Mouse (Mus musculus) neural tube, embryonic 12.5 days (tissue): ENCODE data around the gene Lsm7. TPM values are rescaled to one million over a fixed set of nuclear protein-coding genes. Genes with fewer than 3 reads are reported as not detected.

Experiments
- ATAC-seq: fragments of 200-750 bp; cut with Nextera tagmentation; 2 replicates; pipeline ENCODE4 v1.8.0; 2017; ENCODE audit warnings: low read depth, mild to moderate bottlenecking, moderate TSS enrichment, moderate library complexity; ENCODE audit not compliant: low FRiP score
- H3K27ac ChIP-seq: fragments of 300-500 bp; sonication (generic); 2 replicates; pipeline ENCODE4 v1.5.1; 2016
- H3K27me3 ChIP-seq: fragments of 300-500 bp; sonication (generic); replicated peaks from 2 replicates; pipeline ENCODE4 v1.6.1; 2016; ENCODE audit warnings: mild to moderate bottlenecking
- H3K36me3 ChIP-seq: fragments of 300-500 bp; sonication (generic); 2 replicates; pipeline ENCODE4 v1.6.1; 2016; ENCODE audit warnings: mild to moderate bottlenecking
- H3K4me1 ChIP-seq: fragments of 300-500 bp; sonication (generic); 2 replicates; pipeline ENCODE4 v1.6.1; 2016
- H3K4me2 ChIP-seq: fragments of 300-500 bp; sonication (generic); replicated peaks from 2 replicates; pipeline ENCODE4 v1.6.1; 2016; ENCODE audit warnings: mild to moderate bottlenecking
- H3K4me3 ChIP-seq: fragments of 300-500 bp; sonication (generic); 2 replicates; pipeline ENCODE4 v1.5.1; 2016
- H3K9ac ChIP-seq: fragments of 300-500 bp; sonication (generic); 2 replicates; pipeline ENCODE4 v1.6.1; 2016; ENCODE audit warnings: mild to moderate bottlenecking
- H3K9me3 ChIP-seq: fragments of 300-500 bp; sonication (generic); 2 replicates; pipeline ENCODE4 v1.6.1; 2016; ENCODE audit warnings: mild to moderate bottlenecking
- WGBS: fragments of 180-500 bp; shearing (Covaris S2); methylation state at CpG from one replicate; pipeline ENCODE4 v1.1.7; 2016; 5-methylcytosine and 5-hydroxymethylcytosine counted together
- microRNA counts: library from miRNA; unstranded; fragments of <30 nt; microRNA quantifications from one replicate; lab custom pipeline; 2017
- microRNA-seq: library from miRNA; unstranded; fragments of <30 nt; microRNA quantifications from one replicate; pipeline ENCODE4, GENCODE M21; 2017
- polyA plus RNA-seq: library from polyadenylated mRNA; unstranded; fragments of >200 nt; fragmentation: Nextera tagmentation; extraction: Ambion mirVana; gene quantifications from 2 replicates; pipeline ENCODE4 v1.2.1, GENCODE M21; 2016

Gene Lsm7
- polyA plus RNA-seq, 1 experiment from 2014 or later: 274 TPM

DNA sequence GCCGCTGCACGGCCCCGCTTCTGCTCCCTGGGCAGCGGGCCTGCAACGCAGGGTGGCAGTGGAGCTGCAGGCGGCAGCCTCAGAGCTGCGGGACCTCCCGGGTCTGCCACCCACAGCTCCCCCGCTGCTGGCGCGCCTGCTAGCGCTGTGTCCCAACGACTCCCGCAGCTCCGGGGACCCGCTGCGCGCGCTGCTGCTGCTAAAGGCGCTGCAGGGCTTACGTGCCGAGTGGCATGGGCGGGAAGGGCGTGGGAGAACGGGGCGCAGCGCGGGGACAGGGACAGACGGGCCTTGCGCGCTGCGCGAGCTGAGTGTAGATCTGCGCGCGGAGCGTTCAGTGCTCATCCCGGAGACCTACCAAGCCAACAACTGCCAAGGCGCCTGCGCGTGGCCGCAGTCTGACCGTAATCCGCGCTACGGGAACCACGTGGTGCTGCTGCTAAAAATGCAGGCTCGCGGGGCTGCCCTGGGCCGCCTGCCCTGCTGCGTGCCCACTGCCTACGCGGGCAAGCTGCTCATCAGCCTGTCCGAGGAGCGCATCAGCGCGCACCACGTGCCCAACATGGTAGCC, 47.9 kb downstream of the Lsm7 start:
- H3K27ac ChIP-seq: peak overlapping the region; percentile 75; the same call in 1 of the 2 replicates
- H3K4me1 ChIP-seq: peaks cover 41% of the 10 kb centered on the region
- H3K9me3 ChIP-seq: no peaks in the 10 kb centered on the region
- peaks cover 34% of the 10 kb centered on the region for H3K36me3 ChIP-seq
- peak overlapping the region; percentile 48 for H3K4me3 ChIP-seq
- H3K27me3 ChIP-seq: peaks cover 39% of the 10 kb centered on the region
- WGBS: under 1% methylated on average over 58 of the region's 58 CpGs
- peak overlapping the region; percentile 71 for H3K9ac ChIP-seq
- peak; percentile 76 for ATAC-seq
- peak overlapping the region; percentile 99 for H3K4me2 ChIP-seq

DNA sequence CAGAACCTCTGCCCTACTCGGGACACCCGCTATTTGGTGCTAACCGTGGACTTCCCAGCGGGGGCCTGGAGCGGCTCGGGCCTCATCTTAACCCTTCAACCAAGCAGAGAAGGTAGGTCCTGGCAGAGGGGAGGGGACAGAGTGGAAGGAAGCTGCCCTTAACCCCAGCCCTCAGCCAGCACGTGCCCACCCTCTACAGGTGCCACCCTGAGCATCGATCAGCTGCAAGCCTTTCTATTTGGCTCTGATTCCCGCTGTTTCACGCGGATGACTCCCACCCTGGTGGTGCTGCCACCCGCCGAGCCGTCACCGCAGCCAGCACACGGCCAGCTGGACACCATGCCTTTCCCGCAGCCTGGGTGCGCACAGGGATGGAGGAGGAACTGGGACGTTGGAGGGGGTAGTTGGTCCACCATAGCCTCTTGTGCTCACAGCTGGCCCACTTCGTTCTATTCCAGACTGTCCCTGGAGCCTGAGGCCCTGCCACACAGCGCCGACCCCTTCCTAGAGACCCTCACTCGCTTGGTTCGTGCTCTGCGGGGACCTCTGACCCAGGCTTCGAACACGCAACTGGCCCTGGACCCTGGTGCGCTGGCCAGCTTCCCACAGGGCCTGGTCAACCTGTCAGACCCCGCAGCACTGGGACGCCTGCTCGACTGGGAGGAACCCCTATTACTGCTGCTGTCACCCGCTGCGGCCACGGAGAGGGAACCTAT, 48.5 kb downstream of the Lsm7 start:
- Histone ChIP-seq H3K9me3 (no peaks in the 10 kb centered on the region), H3K27me3 (peaks cover 39% of the 10 kb centered on the region), H3K4me2 (peak overlapping the region; percentile 99), H3K4me3 (peak overlapping the region; percentile 48), H3K36me3 (peaks cover 40% of the 10 kb centered on the region), H3K27ac (peak overlapping the region; percentile 75; the same call in 1 of the 2 replicates), H3K4me1 (peaks cover 41% of the 10 kb centered on the region), H3K9ac (peak overlapping the region; percentile 71)
- WGBS: 40% methylated on average over 34 of the region's 34 CpGs
- ATAC-seq: no peak

DNA sequence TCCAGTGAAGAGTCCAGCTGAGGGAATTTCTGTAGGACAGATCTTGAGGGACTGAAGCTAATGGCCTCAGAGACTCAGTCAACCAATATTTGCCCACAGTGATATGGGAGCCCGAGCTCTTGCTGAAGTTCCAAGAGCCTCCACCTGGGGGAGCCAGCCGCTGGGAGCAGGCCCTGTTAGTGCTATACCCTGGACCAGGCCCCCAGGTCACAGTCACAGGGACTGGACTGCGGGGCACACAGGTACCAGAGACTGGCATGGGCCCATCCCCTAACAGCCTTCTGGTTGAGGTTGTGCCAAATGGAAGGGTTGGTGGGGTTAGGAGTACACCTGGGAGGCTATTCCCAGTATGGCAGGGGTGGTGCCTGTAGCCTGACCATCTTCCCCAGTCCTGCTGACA, 49.1 kb downstream of the Lsm7 start:
- peak overlapping the region; percentile 99; the same call in 1 of the 2 replicates for H3K4me2 ChIP-seq
- WGBS: 13% methylated on average over 3 of the region's 3 CpGs
- H3K9ac ChIP-seq: no peak overlapping the region
- H3K27ac ChIP-seq: no peak overlapping the region
- H3K9me3 ChIP-seq: no peaks in the 10 kb centered on the region
- peaks cover 46% of the 10 kb centered on the region for H3K36me3 ChIP-seq
- peaks cover 43% of the 10 kb centered on the region for H3K4me1 ChIP-seq
- no peak overlapping the region for H3K4me3 ChIP-seq
- peaks cover 39% of the 10 kb centered on the region for H3K27me3 ChIP-seq
- no peak for ATAC-seq

DNA sequence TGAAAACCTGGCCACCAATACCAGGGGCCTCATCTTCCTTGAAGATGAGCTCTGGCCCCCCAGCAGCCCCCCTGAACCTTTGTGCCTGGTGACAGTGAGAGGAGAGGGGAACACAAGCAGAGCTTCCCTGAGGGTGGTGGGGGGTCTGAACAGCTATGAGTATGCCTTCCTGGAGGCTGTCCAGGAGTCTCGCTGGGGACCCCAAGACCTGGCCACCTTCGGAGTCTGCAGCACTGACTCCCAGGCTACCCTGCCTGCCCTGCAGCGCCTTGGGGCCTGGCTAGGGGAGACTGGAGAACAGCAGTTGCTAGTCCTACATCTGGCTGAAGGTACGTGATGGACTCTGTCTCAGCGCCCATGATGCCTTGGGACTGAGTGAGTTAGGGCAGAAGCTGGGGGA, 49.7 kb downstream of the Lsm7 start:
- H3K4me2 ChIP-seq: no peak overlapping the region

DNA sequence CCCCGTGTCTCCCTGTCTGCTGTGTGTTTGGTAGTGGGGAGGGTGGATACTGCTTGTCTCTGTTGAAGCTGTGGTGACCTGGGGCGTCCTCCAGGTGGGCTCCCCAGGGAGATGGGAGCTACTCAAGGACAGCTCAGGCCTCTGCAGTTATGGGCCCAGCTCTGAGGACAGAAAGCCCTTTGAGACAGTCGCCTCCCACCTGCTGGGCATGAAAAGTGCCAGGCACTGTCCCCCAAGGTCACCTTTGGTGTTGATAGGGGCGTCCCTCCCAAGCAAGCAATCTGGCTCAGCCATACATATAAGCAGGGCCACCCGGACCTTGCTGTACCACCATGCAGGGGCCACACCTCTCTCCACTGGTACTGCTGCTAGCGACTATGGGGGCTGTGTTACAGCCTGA, 50.1 kb downstream of the Lsm7 start, which contains the start of gene Amh:
Gene Amh, plus strand, starts transcription at position 328 of the 400 bp plus-strand sequence.
- peaks cover 31% of the 10 kb centered on the region for H3K27me3 ChIP-seq
- 65% methylated on average over 6 of the region's 6 CpGs for WGBS
- H3K27ac ChIP-seq: no peak within 1 kb of the TSS
- H3K4me2 ChIP-seq: peak within 1 kb of the TSS; percentile 99; the same call in 1 of the 2 replicates
- no peak within 1 kb of the TSS for H3K9ac ChIP-seq
- no peaks in the 10 kb centered on the region for H3K9me3 ChIP-seq
- ATAC-seq: no peak
- peaks cover 46% of the 10 kb centered on the region for H3K4me1 ChIP-seq
- H3K36me3 ChIP-seq: peaks cover 50% of the 10 kb centered on the region
- no peak within 1 kb of the TSS for H3K4me3 ChIP-seq

More for the DNA sequence above, 49.7 kb downstream of the Lsm7 start:
- H3K9ac ChIP-seq: no peak overlapping the region
- H3K36me3 ChIP-seq: peaks cover 50% of the 10 kb centered on the region
- H3K27ac ChIP-seq: no peak overlapping the region
- WGBS: 70% methylated on average over 5 of the region's 5 CpGs
- no peak overlapping the region for H3K4me3 ChIP-seq
- no peak for ATAC-seq
- H3K4me1 ChIP-seq: peaks cover 47% of the 10 kb centered on the region
- peaks cover 35% of the 10 kb centered on the region for H3K27me3 ChIP-seq
- H3K9me3 ChIP-seq: no peaks in the 10 kb centered on the region

DNA sequence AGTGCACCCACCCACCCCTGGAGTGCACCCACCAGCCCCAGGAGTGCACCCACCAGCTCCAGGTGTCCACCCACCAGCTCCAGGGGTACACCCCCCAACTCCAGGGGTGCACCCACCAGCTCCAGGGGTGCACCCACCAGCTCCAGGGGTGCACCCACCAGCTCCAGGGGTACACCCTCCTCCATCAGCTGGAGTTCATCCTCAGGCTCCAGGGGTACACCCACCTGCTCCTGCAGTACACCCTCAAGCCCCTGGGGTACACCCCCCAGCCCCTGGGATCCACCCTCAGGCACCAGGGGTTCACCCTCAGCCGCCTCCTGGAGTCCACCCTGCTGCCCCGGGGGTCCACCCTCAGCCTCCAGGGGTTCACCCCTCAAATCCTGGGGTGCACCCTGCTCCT, 50.7 kb downstream of the Lsm7 start:
- peaks cover 28% of the 10 kb centered on the region for H3K27me3 ChIP-seq
- H3K4me2 ChIP-seq: no peak overlapping the region
- H3K4me3 ChIP-seq: no peak overlapping the region
- peaks cover 50% of the 10 kb centered on the region for H3K36me3 ChIP-seq
- H3K27ac ChIP-seq: no peak overlapping the region
- ATAC-seq: no peak
- WGBS: 92% methylated on average over 2 of the region's 2 CpGs
- peaks cover 51% of the 10 kb centered on the region for H3K4me1 ChIP-seq
- no peaks in the 10 kb centered on the region for H3K9me3 ChIP-seq
- H3K9ac ChIP-seq: no peak overlapping the region

DNA sequence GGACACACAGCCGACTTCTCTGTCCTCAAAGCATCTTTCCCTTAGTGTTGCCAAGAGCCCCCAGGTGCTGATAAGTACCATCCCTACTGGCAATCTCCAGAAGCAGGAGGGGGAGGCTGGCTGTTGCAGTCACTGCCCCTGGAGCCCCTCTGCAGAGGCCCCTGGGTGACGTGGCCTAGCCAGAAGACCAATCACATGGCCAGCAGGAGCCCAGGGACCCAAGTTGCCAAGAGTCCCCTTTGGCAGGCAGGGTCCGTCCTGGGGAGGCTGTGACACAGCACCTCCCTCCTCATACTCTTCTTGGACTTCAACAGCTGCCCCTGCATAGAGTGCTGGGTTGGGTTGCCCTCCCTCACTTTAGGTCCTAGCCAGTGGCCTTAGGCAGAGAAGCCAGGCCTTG, 52.0 kb downstream of the Lsm7 start:
- Histone ChIP-seq H3K4me1 (peaks cover 41% of the 10 kb centered on the region), H3K9ac (no peak overlapping the region), H3K27ac (no peak overlapping the region), H3K4me2 (no peak overlapping the region), H3K4me3 (no peak overlapping the region), H3K9me3 (no peaks in the 10 kb centered on the region), H3K36me3 (peaks cover 50% of the 10 kb centered on the region), H3K27me3 (peaks cover 15% of the 10 kb centered on the region)
- no peak for ATAC-seq
- 94% methylated on average over 3 of the region's 3 CpGs for WGBS

MicroRNAs encoded within 50 kb of the gene (microRNA counts, 519-probe panel; counts per million panel counts)
- 342 counts per million, percentile 67 among the panel's probes with 10 or more counts for microRNA mmu-miR-1982 (lab: Ali Mortazavi, UCI)

Small RNA genes within 50 kb of the gene (microRNA-seq; reads per million reads assigned to microRNA genes)
- 2.0 reads per million for gene Mir1982

Other genes starting within 250 kb of the Lsm7 start
- gene Gm49322, start 249.2 kb downstream of the Lsm7 start, polyA plus RNA-seq: 3.6 and 6.0 TPM in 2 replicates
- gene Csnk1g2, start 232.4 kb downstream of the Lsm7 start, polyA plus RNA-seq: 173 and 192 TPM in 2 replicates
- gene Btbd2, start 198.1 kb downstream of the Lsm7 start, polyA plus RNA-seq: 92.8 and 100 TPM in 2 replicates
- 86.5 and 88.5 TPM in 2 replicates for gene Mknk2, start 177.1 kb downstream of the Lsm7 start, polyA plus RNA-seq
- 59.4 and 61.5 TPM in 2 replicates for gene Mob3a, start 153.2 kb downstream of the Lsm7 start, polyA plus RNA-seq
- 28.6 and 29.3 TPM in 2 replicates for gene Izumo4, start 153.0 kb downstream of the Lsm7 start, polyA plus RNA-seq
- 93.9 and 95.1 TPM in 2 replicates for gene Ap3d1, start 112.9 kb downstream of the Lsm7 start, polyA plus RNA-seq
- gene Dot1l, start 100.0 kb downstream of the Lsm7 start, polyA plus RNA-seq: 26.3 and 26.5 TPM in 2 replicates
- gene Sf3a2, start 57.0 kb downstream of the Lsm7 start, polyA plus RNA-seq: 66.8 and 72.4 TPM in 2 replicates
- 155 TPM in 2 replicates for gene Plekhj1, start 56.6 kb downstream of the Lsm7 start, polyA plus RNA-seq
- not detected in 2 replicates for gene Amh, start 50.0 kb downstream of the Lsm7 start, polyA plus RNA-seq
- 1.4 and 1.6 TPM in 2 replicates for gene Jsrp1, start 41.7 kb downstream of the Lsm7 start, polyA plus RNA-seq
- gene Oaz1, start 28.6 kb downstream of the Lsm7 start, polyA plus RNA-seq: 1,342 and 1,429 TPM in 2 replicates
- 0.65 and 1.3 TPM in 2 replicates for gene Lingo3, start 11.2 kb downstream of the Lsm7 start, polyA plus RNA-seq
- gene Sppl2b, start 66 bp upstream of the Lsm7 start, polyA plus RNA-seq: 51.2 and 51.3 TPM in 2 replicates
- gene Tmprss9, start 16.6 kb upstream of the Lsm7 start, polyA plus RNA-seq: 0.06 and 0.10 TPM in 2 replicates
- gene Timm13, start 45.8 kb upstream of the Lsm7 start, polyA plus RNA-seq: 282 and 323 TPM in 2 replicates
- 57.1 and 61.3 TPM in 2 replicates for gene Lmnb2, start 63.0 kb upstream of the Lsm7 start, polyA plus RNA-seq
- 7.9 and 8.0 TPM in 2 replicates for gene Gadd45b, start 74.9 kb upstream of the Lsm7 start, polyA plus RNA-seq
- gene Gng7, start 159.7 kb upstream of the Lsm7 start, polyA plus RNA-seq: 11.2 and 14.0 TPM in 2 replicates
- 16.6 and 16.8 TPM in 2 replicates for gene Diras1, start 170.5 kb upstream of the Lsm7 start, polyA plus RNA-seq
- gene Slc39a3, start 182.2 kb upstream of the Lsm7 start, polyA plus RNA-seq: 33.9 and 40.2 TPM in 2 replicates
- 272 and 275 TPM in 2 replicates for gene Sgta, start 205.0 kb upstream of the Lsm7 start, polyA plus RNA-seq
- 60.2 and 63.3 TPM in 2 replicates for gene Thop1, start 214.8 kb upstream of the Lsm7 start, polyA plus RNA-seq
- gene Creb3l3, start 243.7 kb upstream of the Lsm7 start, polyA plus RNA-seq: 0.08 and 0.51 TPM in 2 replicates